Mouse (Mus musculus): ENCODE measurements at regions not wholly inside any gene's neighbourhood (a gene's known extent, or its start where the extent isn't known, plus 50 kb on each side); places are given as distances from the start of the nearest gene placed in this dataset.

DNA sequence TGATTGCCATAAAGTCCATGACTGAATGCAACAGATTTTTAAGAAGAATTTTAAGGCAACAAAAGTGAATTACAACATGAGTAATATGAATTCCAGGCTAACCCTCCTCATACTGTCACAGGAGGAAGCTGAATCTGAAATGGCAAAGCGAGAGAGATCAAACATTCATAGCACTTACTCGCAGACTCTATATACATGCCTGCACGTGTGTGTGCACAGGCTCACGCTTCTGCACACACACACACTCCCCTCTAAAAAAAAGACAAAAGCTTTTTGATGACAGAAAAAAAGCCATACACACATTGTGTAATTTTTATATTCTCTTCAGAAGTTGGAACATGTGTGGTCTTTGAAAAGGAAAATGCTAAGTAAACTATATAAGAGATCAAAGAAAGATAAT lies 391.1 kb upstream of the Xrcc4 start:
- no peak for TF ChIP-seq POLR2A (IDR thresholded peaks at IDR 0.05; ENCODE audit: borderline replicate concordance, insufficient read depth, low read length)
- no peak for TF ChIP-seq CTCF (IDR thresholded peaks at IDR 0.05; ENCODE audit: borderline replicate concordance, insufficient read depth, low read depth, low read length)
